Mouse (Mus musculus): ENCODE measurements around the gene Fos. TPM values are rescaled to one million over a fixed set of nuclear protein-coding genes. Genes with fewer than 3 reads are reported as not detected.
A peak's percentile ranks its signal among the peaks of the same experiment; 100 is the strongest.

Gene Fos
- polyA plus RNA-seq, 2 experiments = 13.6 to 19.3 TPM

GRCm38 (mm10) chr12:85468666-85469065 is 5.0 kb upstream of the Fos start:
- no peak overlapping the region for H3K4me3 ChIP-seq (replicated peaks; ENCODE audit: low read length)
- H3K9me3 ChIP-seq (ENCODE audit: control insufficient read depth, low read length) = no peaks in the 10 kb centered on the region
- ATAC-seq (ENCODE audit: low FRiP score, low read depth) (no peak), DNase-seq (ENCODE audit: low spot score) (no peak)
- no peak for TF ChIP-seq POLR2A (IDR thresholded peaks at IDR 0.05; ENCODE audit: borderline replicate concordance, extremely low read depth, insufficient read depth, insufficient read length)
- peaks cover 3% of the 10 kb centered on the region; the same call in 1 of the 2 replicates for H3K4me1 ChIP-seq (ENCODE audit: control insufficient read depth, insufficient read depth, low read length)
- H3K27me3 ChIP-seq (ENCODE audit: control insufficient read depth, insufficient read depth, low read length) = no peaks in the 10 kb centered on the region
- no peak overlapping the region for H3K9ac ChIP-seq (ENCODE audit: low read depth, low read length, severe bottlenecking)
- H3K36me3 ChIP-seq (ENCODE audit: control insufficient read depth, insufficient read depth, low read length) = no peaks in the 10 kb centered on the region
- no peak overlapping the region for H3K27ac ChIP-seq (replicated peaks; ENCODE audit: low read depth, low read length)
- 86% methylated on average over 12 of the region's 12 CpGs for WGBS
- no peak overlapping the region for H3K4me2 ChIP-seq (replicated peaks; ENCODE audit: low read depth, low read length, severe bottlenecking)

- Histone ChIP-seq H3K4me2 (replicated peaks; ENCODE audit: low read depth, low read length, severe bottlenecking) (peak overlapping the region; percentile 99), H3K4me3 (replicated peaks; ENCODE audit: low read length) (peak overlapping the region; percentile 63), H3K27ac (replicated peaks; ENCODE audit: low read depth, low read length) (peak overlapping the region; percentile 73), H3K27me3 (ENCODE audit: control insufficient read depth, insufficient read depth, low read length) (peaks cover 21% of the 10 kb centered on the region), H3K9ac (ENCODE audit: low read depth, low read length, severe bottlenecking) (peak overlapping the region; percentile 51), H3K9me3 (ENCODE audit: control insufficient read depth, low read length) (no peaks in the 10 kb centered on the region), H3K4me1 (ENCODE audit: control insufficient read depth, insufficient read depth, low read length) (peaks cover 11% of the 10 kb centered on the region; the same call in 1 of the 2 replicates), H3K36me3 (ENCODE audit: control insufficient read depth, insufficient read depth, low read length) (peaks cover 9% of the 10 kb centered on the region)
- ATAC-seq (ENCODE audit: low FRiP score, low read depth) (peak; percentile 32), DNase-seq (ENCODE audit: low spot score) (peak; percentile 81)
- TF ChIP-seq POLR2A (IDR thresholded peaks at IDR 0.05; ENCODE audit: borderline replicate concordance, extremely low read depth, insufficient read depth, insufficient read length) = no peak
- WGBS = under 1% methylated on average over 37 of the region's 42 CpGs
These were observed 1.6 kb upstream of the Fos start for GRCm38 (mm10) chr12:85471920-85472655.

DNA sequence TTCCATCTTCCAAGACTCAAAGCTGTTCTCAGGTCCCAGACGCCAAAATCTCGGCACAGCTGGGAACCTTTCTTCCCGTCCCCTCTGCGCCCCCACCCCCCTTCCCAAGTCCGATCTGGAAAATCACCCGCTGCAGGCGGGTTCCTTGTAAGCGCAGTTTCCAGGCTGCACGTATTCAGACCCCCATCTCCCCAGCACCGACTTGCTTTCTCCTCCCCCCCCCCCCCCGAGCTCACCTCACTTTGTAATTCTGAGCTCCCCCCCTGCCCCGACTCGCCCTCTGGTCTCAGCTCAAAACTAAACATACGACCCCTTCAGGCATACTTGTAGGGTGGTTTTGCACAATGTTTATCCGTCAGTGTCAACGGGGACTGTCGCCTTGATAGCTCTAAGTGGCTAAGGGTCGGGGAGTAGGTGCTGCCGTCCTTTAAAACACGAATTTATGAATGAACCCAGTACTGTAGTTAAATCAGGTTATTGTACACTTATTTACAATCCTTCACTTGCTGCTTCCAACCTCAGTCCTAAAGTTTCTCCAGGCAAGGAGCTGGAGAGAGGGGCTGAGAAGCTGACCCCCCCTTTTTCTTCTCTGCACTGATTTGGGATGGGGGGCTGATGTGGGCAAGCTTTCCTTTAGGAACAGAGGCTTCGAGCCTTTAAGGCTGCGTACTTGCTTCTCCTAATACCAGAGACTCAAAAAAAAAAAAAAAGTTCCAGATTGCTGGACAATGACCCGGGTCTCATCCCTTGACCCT is 857 bp upstream of the Fos start:
- no peak for DNase-seq (ENCODE audit: low spot score)
- H3K9me3 ChIP-seq (ENCODE audit: control insufficient read depth, low read length) = no peaks in the 10 kb centered on the region
- H3K36me3 ChIP-seq (ENCODE audit: control insufficient read depth, insufficient read depth, low read length) = peaks cover 9% of the 10 kb centered on the region
- 0% methylated on average over 22 of the region's 23 CpGs for WGBS
- H3K4me1 ChIP-seq (ENCODE audit: control insufficient read depth, insufficient read depth, low read length) = peaks cover 11% of the 10 kb centered on the region; the same call in 1 of the 2 replicates
- ATAC-seq (ENCODE audit: low FRiP score, low read depth) = no peak
- peak overlapping the region; percentile 99 for H3K4me2 ChIP-seq (replicated peaks; ENCODE audit: low read depth, low read length, severe bottlenecking)
- peaks cover 21% of the 10 kb centered on the region for H3K27me3 ChIP-seq (ENCODE audit: control insufficient read depth, insufficient read depth, low read length)
- H3K9ac ChIP-seq (ENCODE audit: low read depth, low read length, severe bottlenecking) = peak overlapping the region; percentile 51
- H3K4me3 ChIP-seq (replicated peaks; ENCODE audit: low read length) = peak overlapping the region; percentile 63
- peak overlapping the region; percentile 73; the same call in 1 of the 2 replicates for H3K27ac ChIP-seq (replicated peaks; ENCODE audit: low read depth, low read length)
- no peak for TF ChIP-seq POLR2A (IDR thresholded peaks at IDR 0.05; ENCODE audit: borderline replicate concordance, extremely low read depth, insufficient read depth, insufficient read length)

- peak overlapping the region; percentile 63 for H3K4me3 ChIP-seq (replicated peaks; ENCODE audit: low read length)
- TF ChIP-seq POLR2A (IDR thresholded peaks at IDR 0.05; ENCODE audit: borderline replicate concordance, extremely low read depth, insufficient read depth, insufficient read length) = no peak
- peak overlapping the region; percentile 99 for H3K4me2 ChIP-seq (replicated peaks; ENCODE audit: low read depth, low read length, severe bottlenecking)
- H3K36me3 ChIP-seq (ENCODE audit: control insufficient read depth, insufficient read depth, low read length) = peaks cover 9% of the 10 kb centered on the region
- WGBS = under 1% methylated on average over 49 of the region's 49 CpGs
- peaks cover 20% of the 10 kb centered on the region for H3K4me1 ChIP-seq (ENCODE audit: control insufficient read depth, insufficient read depth, low read length)
- peak overlapping the region; percentile 66 for H3K9ac ChIP-seq (ENCODE audit: low read depth, low read length, severe bottlenecking)
- peaks cover 21% of the 10 kb centered on the region for H3K27me3 ChIP-seq (ENCODE audit: control insufficient read depth, insufficient read depth, low read length)
- DNase-seq (ENCODE audit: low spot score) (peak; percentile 38), ATAC-seq (ENCODE audit: low FRiP score, low read depth) (peak; percentile 3; the same call in 1 of the 2 replicates)
- H3K27ac ChIP-seq (replicated peaks; ENCODE audit: low read depth, low read length) = peak overlapping the region; percentile 87
- H3K9me3 ChIP-seq (ENCODE audit: control insufficient read depth, low read length) = no peaks in the 10 kb centered on the region
These were observed 875 bp downstream of the Fos start for GRCm38 (mm10) chr12:85474298-85475231.

Data from limb, embryonic 14.5 days (tissue).